Mouse (Mus musculus): ENCODE results near the gene Cpne6. TPM values are rescaled to one million over a fixed set of nuclear protein-coding genes. Genes with fewer than 3 reads are reported as not detected.

The Cpne6 gene
- total RNA-seq, 1 experiment from 2014 or later: not detected

GRCm38 (mm10) chr14:55540787-55541321, 30.6 kb downstream of the Cpne6 start:
- ATAC-seq (replicated peaks; ENCODE audit: insufficient number of reproducible peaks, low FRiP score, low TSS enrichment, poor library complexity, severe bottlenecking): no peak

GRCm38 (mm10) chr14:55542268-55542667, 32.0 kb downstream of the Cpne6 start:
- no peak for ATAC-seq (replicated peaks; ENCODE audit: insufficient number of reproducible peaks, low FRiP score, low TSS enrichment, poor library complexity, severe bottlenecking)

GRCm38 (mm10) chr14:55544334-55544733, 34.1 kb downstream of the Cpne6 start:
- no peak for ATAC-seq (replicated peaks; ENCODE audit: insufficient number of reproducible peaks, low FRiP score, low TSS enrichment, poor library complexity, severe bottlenecking)

GRCm38 (mm10) chr14:55550191-55550590, 39.9 kb downstream of the Cpne6 start:
- ATAC-seq (replicated peaks; ENCODE audit: insufficient number of reproducible peaks, low FRiP score, low TSS enrichment, poor library complexity, severe bottlenecking): no peak

GRCm38 (mm10) chr14:55551347-55551746, 41.1 kb downstream of the Cpne6 start:
- no peak for ATAC-seq (replicated peaks; ENCODE audit: insufficient number of reproducible peaks, low FRiP score, low TSS enrichment, poor library complexity, severe bottlenecking)

GRCm38 (mm10) chr14:55551794-55552193, 41.5 kb downstream of the Cpne6 start:
- no peak for ATAC-seq (replicated peaks; ENCODE audit: insufficient number of reproducible peaks, low FRiP score, low TSS enrichment, poor library complexity, severe bottlenecking)

GRCm38 (mm10) chr14:55554635-55555034, 44.4 kb downstream of the Cpne6 start:
- ATAC-seq (replicated peaks; ENCODE audit: insufficient number of reproducible peaks, low FRiP score, low TSS enrichment, poor library complexity, severe bottlenecking): no peak

- no peak for ATAC-seq (replicated peaks; ENCODE audit: insufficient number of reproducible peaks, low FRiP score, low TSS enrichment, poor library complexity, severe bottlenecking)
Observed at GRCm38 (mm10) chr14:55555788-55556187, 45.5 kb downstream of the Cpne6 start.

GRCm38 (mm10) chr14:55557003-55557402, 46.8 kb downstream of the Cpne6 start:
- peak; percentile 64 for ATAC-seq (replicated peaks; ENCODE audit: insufficient number of reproducible peaks, low FRiP score, low TSS enrichment, poor library complexity, severe bottlenecking)

GRCm38 (mm10) chr14:55557587-55557986, 47.3 kb downstream of the Cpne6 start:
- no peak for ATAC-seq (replicated peaks; ENCODE audit: insufficient number of reproducible peaks, low FRiP score, low TSS enrichment, poor library complexity, severe bottlenecking)

GRCm38 (mm10) chr14:55558740-55559448, 48.6 kb downstream of the Cpne6 start:
- ATAC-seq (replicated peaks; ENCODE audit: insufficient number of reproducible peaks, low FRiP score, low TSS enrichment, poor library complexity, severe bottlenecking): no peak

- ATAC-seq (replicated peaks; ENCODE audit: insufficient number of reproducible peaks, low FRiP score, low TSS enrichment, poor library complexity, severe bottlenecking): peak; percentile 51
Observed at GRCm38 (mm10) chr14:55559799-55560201, 49.6 kb downstream of the Cpne6 start, which contains the start of gene Dcaf11. TSS of gene Dcaf11 (plus strand) at chr14:55560006.

GRCm38 (mm10) chr14:55560202-55561073, 50.2 kb downstream of the Cpne6 start, which contains the start of gene A730061H03Rik:
TSS of gene A730061H03Rik (minus strand) at chr14:55560406.
- ATAC-seq (replicated peaks; ENCODE audit: insufficient number of reproducible peaks, low FRiP score, low TSS enrichment, poor library complexity, severe bottlenecking): peak; percentile 77

GRCm38 (mm10) chr14:55561860-55562259, 51.6 kb downstream of the Cpne6 start:
- no peak for ATAC-seq (replicated peaks; ENCODE audit: insufficient number of reproducible peaks, low FRiP score, low TSS enrichment, poor library complexity, severe bottlenecking)

- no peak for ATAC-seq (replicated peaks; ENCODE audit: insufficient number of reproducible peaks, low FRiP score, low TSS enrichment, poor library complexity, severe bottlenecking)
Observed at GRCm38 (mm10) chr14:55563249-55563648, 53.0 kb downstream of the Cpne6 start.

- no peak for ATAC-seq (replicated peaks; ENCODE audit: insufficient number of reproducible peaks, low FRiP score, low TSS enrichment, poor library complexity, severe bottlenecking)
Observed at GRCm38 (mm10) chr14:55565748-55566147, 55.5 kb downstream of the Cpne6 start.

Data from monocyte, adult 5-6 weeks (primary cell).